Mouse (Mus musculus): ENCODE measurements at regions not wholly inside any gene's neighbourhood (a gene's known extent, or its start where the extent isn't known, plus 50 kb on each side); places are given as distances from the start of the nearest gene placed in this dataset.

DNA sequence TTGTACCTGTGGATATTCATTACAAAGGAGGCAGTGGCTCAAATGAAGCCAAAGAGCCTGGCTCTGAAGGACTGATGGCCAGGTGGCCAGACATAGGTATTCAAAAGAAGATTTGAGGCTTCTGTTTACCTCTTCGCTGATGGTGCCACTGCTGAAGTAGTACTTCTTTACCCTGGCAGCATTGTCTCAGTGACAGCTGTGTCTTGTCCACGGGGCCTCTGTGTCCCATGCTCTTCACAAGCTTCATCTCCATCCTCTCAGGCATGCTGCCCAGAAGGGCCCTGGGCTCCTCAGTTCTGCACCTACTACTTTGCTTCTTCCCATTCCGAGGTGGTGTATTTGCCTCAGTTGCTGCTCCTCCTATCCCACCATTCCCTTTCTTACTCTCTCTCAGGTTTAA is 1257.9 kb upstream of the A1bg start:
- H3K4me2 ChIP-seq (ENCODE audit: low read length): no peak overlapping the region
- ATAC-seq: no peak
- 89% methylated on average over 3 of the region's 3 CpGs for WGBS
- H3K4me3 ChIP-seq (ENCODE audit: low read length): no peak overlapping the region
- H3K36me3 ChIP-seq (ENCODE audit: control insufficient read depth, insufficient read depth, low read length): no peaks in the 10 kb centered on the region
- no peaks in the 10 kb centered on the region for H3K4me1 ChIP-seq (ENCODE audit: control insufficient read depth, insufficient read depth, low read depth, low read length)
- H3K9ac ChIP-seq (ENCODE audit: low read depth, low read length): no peak overlapping the region
- H3K9me3 ChIP-seq (ENCODE audit: control insufficient read depth, low read length): no peaks in the 10 kb centered on the region
- H3K27ac ChIP-seq (ENCODE audit: low read depth, low read length): no peak overlapping the region
- no peaks in the 10 kb centered on the region for H3K27me3 ChIP-seq (replicated peaks; ENCODE audit: control insufficient read depth, insufficient read depth, low read length)

- H3K27me3 ChIP-seq (replicated peaks; ENCODE audit: control insufficient read depth, insufficient read depth, low read length): no peaks in the 10 kb centered on the region
- WGBS: 70% methylated on average over 2 of the region's 2 CpGs
- H3K27ac ChIP-seq (ENCODE audit: low read depth, low read length): no peak overlapping the region
- H3K36me3 ChIP-seq (ENCODE audit: control insufficient read depth, insufficient read depth, low read length): no peaks in the 10 kb centered on the region
- no peaks in the 10 kb centered on the region for H3K4me1 ChIP-seq (ENCODE audit: control insufficient read depth, insufficient read depth, low read depth, low read length)
- no peak overlapping the region for H3K4me2 ChIP-seq (ENCODE audit: low read length)
- ATAC-seq: no peak
- H3K9me3 ChIP-seq (ENCODE audit: control insufficient read depth, low read length): no peaks in the 10 kb centered on the region
- H3K9ac ChIP-seq (ENCODE audit: low read depth, low read length): no peak overlapping the region
- H3K4me3 ChIP-seq (ENCODE audit: low read length): no peak overlapping the region
These were observed 1257.0 kb upstream of the A1bg start for GRCm38 (mm10) chr15:62179801-62180200.

DNA sequence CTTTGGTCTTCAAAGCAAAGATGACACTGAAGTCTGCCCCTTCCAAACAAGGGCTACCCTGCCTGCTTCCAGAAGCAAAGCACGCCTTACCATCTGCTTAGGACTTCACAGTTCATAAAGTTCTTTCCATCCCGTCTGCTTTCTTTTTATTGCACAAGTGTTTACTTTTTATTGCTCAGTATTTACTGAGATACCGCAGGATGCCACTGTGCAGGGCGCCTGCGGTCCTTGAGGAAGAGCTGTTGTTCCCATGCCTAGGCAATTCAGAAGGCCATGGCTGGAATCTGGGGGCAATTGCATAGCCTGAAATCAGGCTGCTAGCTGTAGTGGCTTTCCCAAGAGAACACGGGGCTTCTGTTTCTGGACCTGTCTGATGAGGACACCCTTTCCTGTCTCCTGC is 1255.8 kb upstream of the A1bg start:
- Histone ChIP-seq H3K9ac (ENCODE audit: low read depth, low read length) (no peak overlapping the region), H3K4me2 (ENCODE audit: low read length) (no peak overlapping the region), H3K4me1 (ENCODE audit: control insufficient read depth, insufficient read depth, low read depth, low read length) (no peaks in the 10 kb centered on the region), H3K9me3 (ENCODE audit: control insufficient read depth, low read length) (no peaks in the 10 kb centered on the region), H3K4me3 (ENCODE audit: low read length) (no peak overlapping the region), H3K36me3 (ENCODE audit: control insufficient read depth, insufficient read depth, low read length) (no peaks in the 10 kb centered on the region), H3K27ac (ENCODE audit: low read depth, low read length) (no peak overlapping the region), H3K27me3 (replicated peaks; ENCODE audit: control insufficient read depth, insufficient read depth, low read length) (no peaks in the 10 kb centered on the region)
- ATAC-seq: no peak
- 87% methylated on average over 6 of the region's 6 CpGs for WGBS

- no peak for ATAC-seq
- Histone ChIP-seq H3K4me3 (ENCODE audit: low read length) (no peak overlapping the region), H3K9me3 (ENCODE audit: control insufficient read depth, low read length) (no peaks in the 10 kb centered on the region), H3K4me2 (ENCODE audit: low read length) (no peak overlapping the region), H3K9ac (ENCODE audit: low read depth, low read length) (no peak overlapping the region), H3K36me3 (ENCODE audit: control insufficient read depth, insufficient read depth, low read length) (no peaks in the 10 kb centered on the region), H3K4me1 (ENCODE audit: control insufficient read depth, insufficient read depth, low read depth, low read length) (no peaks in the 10 kb centered on the region), H3K27ac (ENCODE audit: low read depth, low read length) (no peak overlapping the region), H3K27me3 (replicated peaks; ENCODE audit: control insufficient read depth, insufficient read depth, low read length) (no peaks in the 10 kb centered on the region)
- 89% methylated on average over 9 of the region's 9 CpGs for WGBS
These were observed 1255.1 kb upstream of the A1bg start for GRCm38 (mm10) chr15:62177768-62178410.

GRCm38 (mm10) chr15:62176076-62176475 is 1253.3 kb upstream of the A1bg start:
- WGBS: 48% methylated on average over 2 of the region's 2 CpGs
- ATAC-seq: no peak
- no peak overlapping the region for H3K27ac ChIP-seq (ENCODE audit: low read depth, low read length)

DNA sequence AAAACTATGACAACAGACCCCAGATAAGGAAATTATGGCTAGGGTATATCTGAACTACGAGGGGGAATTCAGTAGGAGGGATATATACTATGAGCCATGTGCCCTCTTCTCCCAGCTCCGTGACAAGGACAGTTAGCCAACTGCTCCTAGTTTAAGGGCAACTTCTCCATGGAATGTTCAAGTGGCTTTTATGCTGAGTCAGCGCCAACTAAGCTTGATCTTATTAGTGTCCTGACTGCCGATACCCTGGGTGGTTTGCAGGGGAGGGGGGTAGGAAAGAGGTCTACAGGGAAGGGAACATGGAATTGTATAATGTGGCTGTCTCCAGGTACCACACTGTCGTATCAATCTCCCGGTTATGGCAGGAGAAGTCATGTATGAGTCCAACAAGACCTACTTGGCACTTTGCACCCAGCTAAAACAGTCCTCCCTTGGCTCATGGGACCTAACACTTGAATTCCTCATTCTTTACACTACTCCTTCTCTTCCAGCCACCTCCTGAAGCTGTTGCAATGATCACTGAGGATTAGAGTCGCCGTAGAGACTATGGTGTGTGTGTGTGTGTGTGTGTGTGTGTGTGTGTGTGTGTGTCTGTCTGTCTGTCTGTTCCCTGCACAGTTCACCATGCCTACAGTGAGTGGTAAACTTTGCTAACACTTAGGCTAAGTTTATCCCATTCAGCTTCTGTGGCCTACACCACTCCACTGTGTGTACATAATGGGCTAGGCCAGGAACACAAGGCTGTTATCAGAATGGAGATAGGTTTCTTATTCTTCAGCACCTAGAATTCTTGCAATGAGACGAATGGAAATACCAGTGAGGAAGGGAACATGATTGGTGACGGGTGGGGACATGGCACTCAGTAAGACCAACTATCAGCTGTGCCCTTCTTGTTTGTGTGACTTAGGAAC is 1251.1 kb upstream of the A1bg start:
- no peaks in the 10 kb centered on the region for H3K27me3 ChIP-seq (replicated peaks; ENCODE audit: control insufficient read depth, insufficient read depth, low read length)
- no peaks in the 10 kb centered on the region for H3K9me3 ChIP-seq (ENCODE audit: control insufficient read depth, low read length)
- WGBS: 87% methylated on average over 10 of the region's 10 CpGs
- no peak overlapping the region for H3K4me3 ChIP-seq (ENCODE audit: low read length)
- ATAC-seq: no peak
- H3K4me2 ChIP-seq (ENCODE audit: low read length): no peak overlapping the region
- no peaks in the 10 kb centered on the region for H3K36me3 ChIP-seq (ENCODE audit: control insufficient read depth, insufficient read depth, low read length)
- no peaks in the 10 kb centered on the region for H3K4me1 ChIP-seq (ENCODE audit: control insufficient read depth, insufficient read depth, low read depth, low read length)
- H3K27ac ChIP-seq (ENCODE audit: low read depth, low read length): no peak overlapping the region
- no peak overlapping the region for H3K9ac ChIP-seq (ENCODE audit: low read depth, low read length)

More at GRCm38 (mm10) chr15:62176076-62176475, 1253.3 kb upstream of the A1bg start:
- no peak overlapping the region for H3K4me3 ChIP-seq (ENCODE audit: low read length)
- H3K36me3 ChIP-seq (ENCODE audit: control insufficient read depth, insufficient read depth, low read length): no peaks in the 10 kb centered on the region
- H3K4me1 ChIP-seq (ENCODE audit: control insufficient read depth, insufficient read depth, low read depth, low read length): no peaks in the 10 kb centered on the region
- no peak overlapping the region for H3K9ac ChIP-seq (ENCODE audit: low read depth, low read length)
- no peak overlapping the region for H3K4me2 ChIP-seq (ENCODE audit: low read length)
- H3K9me3 ChIP-seq (ENCODE audit: control insufficient read depth, low read length): no peaks in the 10 kb centered on the region
- H3K27me3 ChIP-seq (replicated peaks; ENCODE audit: control insufficient read depth, insufficient read depth, low read length): no peaks in the 10 kb centered on the region

DNA sequence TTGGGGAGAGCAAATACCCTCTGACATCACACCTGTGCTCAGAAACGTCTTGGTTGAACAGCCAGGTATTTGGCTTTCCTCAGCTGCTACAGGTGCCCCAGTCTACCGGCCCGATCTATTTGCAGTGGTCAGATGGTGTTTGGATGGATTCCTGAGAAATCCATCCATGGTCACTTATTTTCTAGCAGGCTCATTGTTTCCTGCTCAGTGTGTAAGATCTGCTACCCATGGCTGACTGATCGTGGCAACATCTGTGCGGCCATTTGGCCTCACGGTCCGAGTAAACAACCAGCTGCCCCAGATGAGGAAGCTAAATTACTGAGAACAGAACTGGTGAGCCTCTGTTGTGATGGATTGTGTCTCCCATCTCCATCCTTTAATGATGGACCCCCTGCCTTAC is 1248.8 kb upstream of the A1bg start:
- no peak overlapping the region for H3K27ac ChIP-seq (ENCODE audit: low read depth, low read length)
- H3K9ac ChIP-seq (ENCODE audit: low read depth, low read length): no peak overlapping the region
- ATAC-seq: no peak
- H3K4me2 ChIP-seq (ENCODE audit: low read length): no peak overlapping the region
- H3K36me3 ChIP-seq (ENCODE audit: control insufficient read depth, insufficient read depth, low read length): no peaks in the 10 kb centered on the region
- 78% methylated on average over 7 of the region's 7 CpGs for WGBS
- H3K4me3 ChIP-seq (ENCODE audit: low read length): no peak overlapping the region
- no peaks in the 10 kb centered on the region for H3K4me1 ChIP-seq (ENCODE audit: control insufficient read depth, insufficient read depth, low read depth, low read length)
- H3K27me3 ChIP-seq (replicated peaks; ENCODE audit: control insufficient read depth, insufficient read depth, low read length): no peaks in the 10 kb centered on the region
- no peaks in the 10 kb centered on the region for H3K9me3 ChIP-seq (ENCODE audit: control insufficient read depth, low read length)

- 47% methylated on average over 2 of the region's 2 CpGs for WGBS
- Histone ChIP-seq H3K4me3 (ENCODE audit: low read length) (no peak overlapping the region), H3K4me1 (ENCODE audit: control insufficient read depth, insufficient read depth, low read depth, low read length) (no peaks in the 10 kb centered on the region), H3K4me2 (ENCODE audit: low read length) (no peak overlapping the region), H3K9ac (ENCODE audit: low read depth, low read length) (no peak overlapping the region), H3K27ac (ENCODE audit: low read depth, low read length) (no peak overlapping the region), H3K27me3 (replicated peaks; ENCODE audit: control insufficient read depth, insufficient read depth, low read length) (no peaks in the 10 kb centered on the region), H3K9me3 (ENCODE audit: control insufficient read depth, low read length) (no peaks in the 10 kb centered on the region), H3K36me3 (ENCODE audit: control insufficient read depth, insufficient read depth, low read length) (no peaks in the 10 kb centered on the region)
- ATAC-seq: no peak
These were observed 1248.4 kb upstream of the A1bg start for GRCm38 (mm10) chr15:62171167-62171566.

- WGBS: 94% methylated on average over 4 of the region's 4 CpGs
- H3K4me1 ChIP-seq (ENCODE audit: control insufficient read depth, insufficient read depth, low read depth, low read length): no peaks in the 10 kb centered on the region
- no peak for ATAC-seq
- H3K4me2 ChIP-seq (ENCODE audit: low read length): no peak overlapping the region
- no peak overlapping the region for H3K27ac ChIP-seq (ENCODE audit: low read depth, low read length)
- no peak overlapping the region for H3K9ac ChIP-seq (ENCODE audit: low read depth, low read length)
- H3K9me3 ChIP-seq (ENCODE audit: control insufficient read depth, low read length): no peaks in the 10 kb centered on the region
- no peaks in the 10 kb centered on the region for H3K27me3 ChIP-seq (replicated peaks; ENCODE audit: control insufficient read depth, insufficient read depth, low read length)
- H3K4me3 ChIP-seq (ENCODE audit: low read length): no peak overlapping the region
- no peaks in the 10 kb centered on the region for H3K36me3 ChIP-seq (ENCODE audit: control insufficient read depth, insufficient read depth, low read length)
These were observed 1247.5 kb upstream of the A1bg start for GRCm38 (mm10) chr15:62170337-62170736.
